Mouse (Mus musculus) embryonic facial prominence, embryonic 12.5 days (tissue): ENCODE data around the gene Atp8a1. TPM values are rescaled to one million over a fixed set of nuclear protein-coding genes. Genes with fewer than 3 reads are reported as not detected.

Source experiments
- ATAC-seq: fragments of 200-750 bp; cut with Nextera tagmentation; 2 replicates; pipeline ENCODE4 v1.8.0; 2017; ENCODE audit not compliant: insufficient number of reproducible peaks, insufficient read depth, low FRiP score, low TSS enrichment
- H3K27ac ChIP-seq: fragments of 300-500 bp; sonication (generic); 2 replicates; pipeline ENCODE4 v1.5.1; 2016; ENCODE audit warnings: mild to moderate bottlenecking
- H3K27me3 ChIP-seq: fragments of 300-500 bp; sonication (generic); 2 replicates; pipeline ENCODE4 v1.6.1; 2016; ENCODE audit warnings: mild to moderate bottlenecking, moderate library complexity
- H3K36me3 ChIP-seq: fragments of 300-500 bp; sonication (generic); 2 replicates; pipeline ENCODE4 v1.6.1; 2016; ENCODE audit warnings: mild to moderate bottlenecking
- H3K4me1 ChIP-seq: fragments of 300-500 bp; sonication (generic); 2 replicates; pipeline ENCODE4 v1.6.1; 2016
- H3K4me2 ChIP-seq: fragments of 300-500 bp; sonication (generic); replicated peaks from 2 replicates; pipeline ENCODE4 v1.6.1; 2016; ENCODE audit warnings: mild to moderate bottlenecking, moderate library complexity
- H3K4me3 ChIP-seq: fragments of 300-500 bp; sonication (generic); 2 replicates; pipeline ENCODE4 v1.5.1; 2016; ENCODE audit warnings: mild to moderate bottlenecking
- H3K9ac ChIP-seq: fragments of 300-500 bp; sonication (generic); 2 replicates; pipeline ENCODE4 v1.6.1; 2016; ENCODE audit warnings: mild to moderate bottlenecking, moderate library complexity
- H3K9me3 ChIP-seq: fragments of 300-500 bp; sonication (generic); 2 replicates; pipeline ENCODE4 v1.6.1; 2016; ENCODE audit warnings: mild to moderate bottlenecking, moderate library complexity
- WGBS: fragments of 180-500 bp; shearing (Covaris S2); methylation state at CpG from one replicate; pipeline ENCODE4 v1.1.7; 2016; 5-methylcytosine and 5-hydroxymethylcytosine counted together
- polyA plus RNA-seq: library from polyadenylated mRNA; unstranded; fragments of >200 nt; fragmentation: Nextera tagmentation; extraction: Ambion mirVana; gene quantifications from 2 replicates; pipeline ENCODE4 v1.2.1, GENCODE M21; 2016

The Atp8a1 gene
- polyA plus RNA-seq, 1 experiment from 2014 or later: 11.5 TPM

- Histone ChIP-seq H3K27ac (no peak overlapping the region), H3K36me3 (no peaks in the 10 kb centered on the region), H3K9me3 (no peaks in the 10 kb centered on the region), H3K27me3 (no peaks in the 10 kb centered on the region), H3K4me2 (no peak overlapping the region), H3K9ac (no peak overlapping the region), H3K4me3 (no peak overlapping the region), H3K4me1 (peaks cover 7% of the 10 kb centered on the region; the same call in 1 of the 2 replicates)
- WGBS: 78% methylated on average over 7 of the region's 7 CpGs
- no peak for ATAC-seq
Observed at GRCm38 (mm10) chr5:67799785-67800184, 47.4 kb downstream of the Atp8a1 start.

- H3K4me3 ChIP-seq: no peak overlapping the region
- H3K9me3 ChIP-seq: no peaks in the 10 kb centered on the region
- WGBS: 86% methylated on average over 4 of the region's 4 CpGs
- H3K4me2 ChIP-seq: no peak overlapping the region
- no peak overlapping the region for H3K9ac ChIP-seq
- no peak for ATAC-seq
- H3K27ac ChIP-seq: no peak overlapping the region
- H3K4me1 ChIP-seq: peaks cover 7% of the 10 kb centered on the region; the same call in 1 of the 2 replicates
- no peaks in the 10 kb centered on the region for H3K27me3 ChIP-seq
- H3K36me3 ChIP-seq: no peaks in the 10 kb centered on the region
Observed at GRCm38 (mm10) chr5:67798348-67798747, 48.9 kb downstream of the Atp8a1 start.

DNA sequence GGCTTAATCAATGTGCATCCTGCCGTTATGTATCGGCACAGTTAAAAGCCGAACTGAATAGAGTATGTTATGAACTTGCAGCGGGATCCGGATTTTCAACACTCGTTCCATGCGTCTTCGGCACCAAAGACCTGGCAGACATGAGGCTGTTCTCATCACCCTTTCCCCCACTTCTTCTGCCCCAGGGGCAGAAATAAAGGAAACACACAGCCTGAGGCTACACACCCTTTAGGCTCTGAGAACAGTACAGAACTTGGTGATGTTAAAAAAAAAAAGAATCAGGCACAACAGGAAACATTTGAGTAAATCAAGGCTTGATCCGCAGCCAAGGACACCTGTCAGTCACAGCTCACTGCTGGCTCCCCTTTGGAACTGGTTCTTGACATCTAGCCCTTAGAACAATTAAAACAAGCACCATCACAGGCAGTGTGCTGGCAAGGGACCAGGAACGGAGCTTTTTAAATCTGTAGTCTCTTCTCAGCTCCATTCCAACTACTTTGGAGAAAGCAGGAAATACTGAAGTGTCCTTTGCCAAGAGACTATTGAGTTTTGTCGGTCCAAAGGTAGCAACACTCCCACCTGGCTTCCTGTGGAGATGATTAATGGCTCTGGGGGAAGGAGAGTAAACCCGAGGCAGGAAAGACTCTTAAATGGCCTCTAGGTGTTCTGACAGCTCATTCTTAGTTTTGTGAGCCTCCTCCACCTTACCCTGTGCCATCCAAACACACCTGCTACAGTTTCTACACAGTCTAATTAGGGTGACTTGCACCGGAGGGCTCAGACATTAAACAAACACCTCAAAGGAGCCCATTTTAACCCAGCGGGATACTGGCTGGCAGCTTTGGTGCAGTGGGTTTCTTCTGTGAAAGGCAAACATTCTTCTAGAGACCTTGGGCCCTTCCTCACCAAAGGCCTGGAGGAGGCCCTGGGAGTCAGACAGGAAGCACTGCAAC is 50.0 kb downstream of the Atp8a1 start:
- peaks cover 7% of the 10 kb centered on the region; the same call in 1 of the 2 replicates for H3K4me1 ChIP-seq
- no peaks in the 10 kb centered on the region for H3K9me3 ChIP-seq
- no peaks in the 10 kb centered on the region for H3K27me3 ChIP-seq
- no peak for ATAC-seq
- no peak overlapping the region for H3K27ac ChIP-seq
- no peaks in the 10 kb centered on the region for H3K36me3 ChIP-seq
- H3K4me2 ChIP-seq: no peak overlapping the region
- 71% methylated on average over 14 of the region's 14 CpGs for WGBS
- H3K9ac ChIP-seq: no peak overlapping the region
- no peak overlapping the region for H3K4me3 ChIP-seq

DNA sequence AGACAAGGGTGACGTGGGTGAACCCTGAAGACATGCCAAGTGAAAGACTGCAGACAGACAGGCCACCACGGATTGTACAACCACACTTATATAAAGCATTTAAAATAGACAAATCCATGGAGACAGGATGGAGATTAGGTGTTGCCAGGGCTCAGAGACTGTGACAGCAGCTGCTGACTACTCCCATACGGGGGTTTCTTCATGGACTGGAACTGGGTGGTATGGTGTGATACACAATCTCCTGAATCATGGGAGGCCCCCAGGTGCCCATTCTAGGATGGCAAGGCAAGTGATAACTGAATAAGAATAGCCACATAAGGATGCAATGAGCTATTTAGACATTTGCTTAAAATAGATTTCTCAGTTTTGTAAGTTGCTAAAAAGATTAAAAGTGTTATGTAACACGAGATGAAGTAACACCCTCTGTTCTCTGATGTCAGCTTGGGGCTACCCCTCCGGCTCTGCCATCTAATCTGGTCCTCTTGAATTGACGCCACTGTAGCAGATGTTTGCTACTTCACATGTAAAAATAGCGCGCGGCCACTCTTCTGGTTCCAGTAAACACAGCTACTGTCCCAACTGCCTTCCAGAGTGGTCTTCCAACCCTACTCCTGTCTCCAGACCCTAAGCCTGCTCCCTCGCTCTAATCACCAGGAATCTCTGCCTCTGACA is 53.0 kb downstream of the Atp8a1 start:
- H3K4me1 ChIP-seq: peaks cover 7% of the 10 kb centered on the region; the same call in 1 of the 2 replicates
- H3K4me3 ChIP-seq: no peak overlapping the region
- no peaks in the 10 kb centered on the region for H3K27me3 ChIP-seq
- no peak overlapping the region for H3K9ac ChIP-seq
- H3K4me2 ChIP-seq: no peak overlapping the region
- H3K9me3 ChIP-seq: no peaks in the 10 kb centered on the region
- no peaks in the 10 kb centered on the region for H3K36me3 ChIP-seq
- no peak overlapping the region for H3K27ac ChIP-seq
- 79% methylated on average over 10 of the region's 10 CpGs for WGBS
- no peak for ATAC-seq

DNA sequence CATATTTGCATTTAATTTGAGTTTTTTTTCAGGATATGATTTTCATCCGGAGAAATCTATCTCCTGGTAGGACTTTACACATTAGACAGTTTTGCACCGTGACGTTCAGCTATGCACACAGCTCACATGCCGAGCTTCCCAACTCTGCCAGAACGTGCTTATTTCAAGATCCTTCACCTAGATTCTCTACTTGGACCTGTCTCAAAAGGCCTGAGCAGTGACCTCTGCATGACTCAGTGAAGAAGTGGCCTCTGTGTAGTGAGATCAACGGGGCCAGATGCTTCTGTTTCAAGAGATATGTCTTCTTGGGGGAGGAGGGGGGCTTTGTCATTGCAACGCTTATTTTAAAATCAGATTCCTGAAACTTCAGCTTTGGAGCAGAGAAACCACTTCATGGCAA is 64.5 kb downstream of the Atp8a1 start:
- Histone ChIP-seq H3K4me3 (no peak overlapping the region), H3K4me1 (no peaks in the 10 kb centered on the region), H3K27me3 (no peaks in the 10 kb centered on the region), H3K4me2 (no peak overlapping the region), H3K36me3 (no peaks in the 10 kb centered on the region), H3K9ac (no peak overlapping the region), H3K9me3 (no peaks in the 10 kb centered on the region), H3K27ac (no peak overlapping the region)
- ATAC-seq: no peak
- WGBS: 77% methylated on average over 7 of the region's 7 CpGs

- no peaks in the 10 kb centered on the region for H3K4me1 ChIP-seq
- 69% methylated on average over 8 of the region's 8 CpGs for WGBS
- H3K9ac ChIP-seq: no peak overlapping the region
- ATAC-seq: no peak
- no peaks in the 10 kb centered on the region for H3K36me3 ChIP-seq
- H3K9me3 ChIP-seq: no peaks in the 10 kb centered on the region
- H3K4me3 ChIP-seq: no peak overlapping the region
- no peaks in the 10 kb centered on the region for H3K27me3 ChIP-seq
- H3K4me2 ChIP-seq: no peak overlapping the region
- no peak overlapping the region for H3K27ac ChIP-seq
Observed at GRCm38 (mm10) chr5:67778026-67778425, 69.2 kb downstream of the Atp8a1 start.

- no peaks in the 10 kb centered on the region for H3K36me3 ChIP-seq
- H3K27me3 ChIP-seq: no peaks in the 10 kb centered on the region
- no peak overlapping the region for H3K9ac ChIP-seq
- 96% methylated on average over 2 of the region's 2 CpGs for WGBS
- no peak overlapping the region for H3K4me3 ChIP-seq
- no peaks in the 10 kb centered on the region for H3K4me1 ChIP-seq
- ATAC-seq: no peak
- no peaks in the 10 kb centered on the region for H3K9me3 ChIP-seq
- H3K4me2 ChIP-seq: no peak overlapping the region
- no peak overlapping the region for H3K27ac ChIP-seq
Observed at GRCm38 (mm10) chr5:67774186-67774585, 73.0 kb downstream of the Atp8a1 start.

DNA sequence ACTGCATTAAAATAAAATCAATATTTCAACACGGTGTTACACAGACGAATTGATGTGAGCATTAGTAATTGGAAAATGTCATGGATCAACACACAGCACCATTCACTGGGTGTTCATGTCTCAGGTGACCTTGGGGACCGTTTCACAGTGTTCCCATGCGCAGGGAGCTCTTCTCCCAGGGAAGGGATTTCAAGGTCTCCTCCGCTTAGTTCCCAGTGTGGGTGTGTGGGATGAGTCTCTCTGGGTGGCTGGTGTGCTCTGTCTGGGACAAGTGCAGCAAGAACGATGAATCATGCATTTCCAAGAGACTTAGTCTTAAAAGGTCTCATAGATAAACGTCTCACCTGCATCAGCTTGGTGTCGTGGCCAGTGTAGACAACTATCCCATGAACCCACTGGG is 78.5 kb downstream of the Atp8a1 start:
- no peaks in the 10 kb centered on the region for H3K9me3 ChIP-seq
- H3K27me3 ChIP-seq: no peaks in the 10 kb centered on the region
- 91% methylated on average over 8 of the region's 8 CpGs for WGBS
- H3K4me3 ChIP-seq: no peak overlapping the region
- no peaks in the 10 kb centered on the region for H3K4me1 ChIP-seq
- ATAC-seq: no peak
- H3K4me2 ChIP-seq: no peak overlapping the region
- H3K9ac ChIP-seq: no peak overlapping the region
- H3K27ac ChIP-seq: no peak overlapping the region
- H3K36me3 ChIP-seq: no peaks in the 10 kb centered on the region

DNA sequence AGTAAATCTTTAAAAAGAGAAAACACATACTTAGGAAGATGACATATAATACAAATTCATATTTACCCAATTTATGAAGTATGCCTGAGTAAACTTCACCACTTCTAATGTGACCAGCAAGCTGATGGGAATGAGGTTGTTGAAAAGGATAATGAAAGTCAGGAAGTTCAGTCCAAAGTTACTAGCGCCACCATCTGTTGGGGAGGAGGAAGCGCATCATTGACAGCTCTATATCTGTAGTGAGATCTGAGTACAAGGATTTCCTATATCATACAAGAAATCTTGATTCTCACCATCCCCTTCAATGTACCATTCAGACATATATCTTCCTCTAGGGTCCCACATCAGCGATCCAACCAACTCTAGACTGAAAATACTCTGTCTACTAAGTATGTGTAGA is 82.4 kb downstream of the Atp8a1 start:
- H3K27me3 ChIP-seq: no peaks in the 10 kb centered on the region
- H3K36me3 ChIP-seq: no peaks in the 10 kb centered on the region
- H3K4me1 ChIP-seq: no peaks in the 10 kb centered on the region
- WGBS: 87% methylated on average over 3 of the region's 3 CpGs
- no peaks in the 10 kb centered on the region for H3K9me3 ChIP-seq
- H3K9ac ChIP-seq: no peak overlapping the region
- no peak overlapping the region for H3K4me3 ChIP-seq
- no peak overlapping the region for H3K4me2 ChIP-seq
- H3K27ac ChIP-seq: no peak overlapping the region
- no peak for ATAC-seq

GRCm38 (mm10) chr5:67758126-67758525 is 89.1 kb downstream of the Atp8a1 start:
- WGBS: 88% methylated on average over 6 of the region's 6 CpGs

DNA sequence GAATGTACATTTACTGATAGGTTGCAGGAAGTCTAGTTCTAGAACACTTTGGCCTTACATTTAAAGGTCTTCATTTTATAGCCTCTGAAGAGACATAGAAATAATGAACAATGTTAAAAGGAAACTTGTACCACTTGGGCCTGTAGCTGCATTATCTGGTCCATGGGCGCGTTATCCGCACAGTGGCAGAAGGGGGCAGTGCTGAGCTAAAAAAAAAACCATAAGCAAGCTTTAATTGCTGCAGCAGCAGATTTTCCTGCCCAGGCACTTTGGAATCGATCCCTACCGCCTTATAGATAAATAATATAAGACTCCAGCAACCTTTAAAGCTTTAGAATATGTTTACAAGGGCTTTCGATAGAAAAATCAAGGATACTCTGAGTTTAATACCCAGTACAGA is 91.1 kb downstream of the Atp8a1 start:
- H3K9me3 ChIP-seq: no peaks in the 10 kb centered on the region
- H3K27me3 ChIP-seq: no peaks in the 10 kb centered on the region
- no peak overlapping the region for H3K27ac ChIP-seq
- no peaks in the 10 kb centered on the region for H3K4me1 ChIP-seq
- no peak overlapping the region for H3K9ac ChIP-seq
- WGBS: 26% methylated on average over 6 of the region's 6 CpGs
- no peak overlapping the region for H3K4me3 ChIP-seq
- ATAC-seq: no peak
- H3K36me3 ChIP-seq: no peaks in the 10 kb centered on the region
- H3K4me2 ChIP-seq: no peak overlapping the region

More at GRCm38 (mm10) chr5:67758126-67758525, 89.1 kb downstream of the Atp8a1 start:
- ATAC-seq: no peak
- Histone ChIP-seq H3K4me1 (no peaks in the 10 kb centered on the region), H3K9me3 (no peaks in the 10 kb centered on the region), H3K27ac (no peak overlapping the region), H3K27me3 (no peaks in the 10 kb centered on the region), H3K36me3 (no peaks in the 10 kb centered on the region), H3K4me2 (no peak overlapping the region), H3K4me3 (no peak overlapping the region), H3K9ac (no peak overlapping the region)

GRCm38 (mm10) chr5:67753057-67753456 is 94.2 kb downstream of the Atp8a1 start:
- no peak for ATAC-seq
- no peak overlapping the region for H3K27ac ChIP-seq

More at GRCm38 (mm10) chr5:67753057-67753456, 94.2 kb downstream of the Atp8a1 start:
- H3K9me3 ChIP-seq: no peaks in the 10 kb centered on the region
- H3K36me3 ChIP-seq: no peaks in the 10 kb centered on the region
- H3K9ac ChIP-seq: no peak overlapping the region
- H3K4me1 ChIP-seq: no peaks in the 10 kb centered on the region
- no peak overlapping the region for H3K4me2 ChIP-seq
- H3K27me3 ChIP-seq: no peaks in the 10 kb centered on the region
- 43% methylated on average over 2 of the region's 2 CpGs for WGBS
- no peak overlapping the region for H3K4me3 ChIP-seq
